Mouse (Mus musculus): ENCODE data around the gene Carmil1. TPM values are rescaled to one million over a fixed set of nuclear protein-coding genes. Genes with fewer than 3 reads are reported as not detected.
"Not testable (repeated sequence)": the region's sequence is repeated elsewhere in the genome, so short reads cannot be mapped to it uniquely, and the experiment has no call there.

The Carmil1 gene
- total RNA-seq, 2 experiments from 2014 or later: 25.3 to 33.3 TPM

GRCm38 (mm10) chr13:24125865-24126264, 154.7 kb downstream of the Carmil1 start:
- intact Hi-C loops (cut with DNase I): no loop called here
- no peak for DNase-seq (ENCODE audit: low spot score in 2 of 2)

GRCm38 (mm10) chr13:24117181-24117812, 163.3 kb downstream of the Carmil1 start:
- intact Hi-C loops (cut with DNase I): no loop called here
- DNase-seq (ENCODE audit: low spot score in 2 of 2): no peak

GRCm38 (mm10) chr13:24112689-24113348, 167.8 kb downstream of the Carmil1 start:
- intact Hi-C loops (cut with DNase I): no loop called here
- peak; percentile 26 to 41 for DNase-seq (ENCODE audit: low spot score in 2 of 2)

GRCm38 (mm10) chr13:24110329-24110728, 170.3 kb downstream of the Carmil1 start:
- intact Hi-C loops (cut with DNase I): no loop called here
- DNase-seq (ENCODE audit: low spot score in 2 of 2): no peak

GRCm38 (mm10) chr13:24108282-24108681, 172.3 kb downstream of the Carmil1 start:
- DNase-seq (ENCODE audit: low spot score in 2 of 2): no peak
- intact Hi-C loops (cut with DNase I): no loop called here

GRCm38 (mm10) chr13:24107058-24107457, 173.5 kb downstream of the Carmil1 start:
- intact Hi-C loops (cut with DNase I): no loop called here
- no peak for DNase-seq (ENCODE audit: low spot score in 2 of 2)

GRCm38 (mm10) chr13:24105838-24106237, 174.8 kb downstream of the Carmil1 start:
- intact Hi-C loops (cut with DNase I): no loop called here
- no peak for DNase-seq (ENCODE audit: low spot score in 2 of 2)

GRCm38 (mm10) chr13:24105340-24105669, 175.3 kb downstream of the Carmil1 start:
- intact Hi-C loops (cut with DNase I): no loop called here
- no peak for DNase-seq (ENCODE audit: low spot score in 2 of 2)

- intact Hi-C loops (cut with DNase I); DNase-seq (ENCODE audit: low spot score in 2 of 2): not testable (repeated sequence)
These were observed 175.8 kb downstream of the Carmil1 start for GRCm38 (mm10) chr13:24104611-24105339.

GRCm38 (mm10) chr13:24104016-24104415, 176.6 kb downstream of the Carmil1 start:
- intact Hi-C loops (cut with DNase I): no loop called here
- no peak for DNase-seq (ENCODE audit: low spot score in 2 of 2)

- DNase-seq (ENCODE audit: low spot score in 2 of 2): no peak
- intact Hi-C loops (cut with DNase I): no loop called here
These were observed 177.4 kb downstream of the Carmil1 start for GRCm38 (mm10) chr13:24103152-24103551.

GRCm38 (mm10) chr13:24102256-24102655, 178.3 kb downstream of the Carmil1 start:
- intact Hi-C loops (cut with DNase I): no loop called here
- DNase-seq (ENCODE audit: low spot score in 2 of 2): no peak

- intact Hi-C loops (cut with DNase I): no loop called here
- DNase-seq (ENCODE audit: low spot score in 2 of 2): no peak
These were observed 179.2 kb downstream of the Carmil1 start for GRCm38 (mm10) chr13:24101157-24102130.

GRCm38 (mm10) chr13:24100516-24101094, 180.0 kb downstream of the Carmil1 start:
- DNase-seq (ENCODE audit: low spot score in 2 of 2): no peak
- intact Hi-C loops (cut with DNase I): no loop called here

- intact Hi-C loops (cut with DNase I): no loop called here
- DNase-seq (ENCODE audit: low spot score in 2 of 2): no peak
These were observed 184.0 kb downstream of the Carmil1 start for GRCm38 (mm10) chr13:24096573-24096972.

- intact Hi-C loops (cut with DNase I): no loop called here
- DNase-seq (ENCODE audit: low spot score in 2 of 2): no peak
These were observed 185.6 kb downstream of the Carmil1 start for GRCm38 (mm10) chr13:24094825-24095547.

GRCm38 (mm10) chr13:24093108-24093507, 187.5 kb downstream of the Carmil1 start:
- no peak for DNase-seq (ENCODE audit: low spot score in 2 of 2)
- intact Hi-C loops (cut with DNase I): no loop called here

GRCm38 (mm10) chr13:24092073-24092472, 188.5 kb downstream of the Carmil1 start:
- intact Hi-C loops (cut with DNase I): no loop called here
- no peak for DNase-seq (ENCODE audit: low spot score in 2 of 2)

- intact Hi-C loops (cut with DNase I): no loop called here
- no peak for DNase-seq (ENCODE audit: low spot score in 2 of 2)
These were observed 198.4 kb downstream of the Carmil1 start for GRCm38 (mm10) chr13:24082153-24082552.

All from left cerebral cortex, postnatal 36 days (tissue).